Mouse (Mus musculus) neural tube, embryonic 11.5 days (tissue): Measurements from ENCODE around the gene Fam57b. TPM values are rescaled to one million over a fixed set of nuclear protein-coding genes. Genes with fewer than 3 reads are reported as not detected.

ENCODE experiments used
- ATAC-seq: fragments of 200-750 bp; cut with Nextera tagmentation; 2 replicates; pipeline ENCODE4 v1.8.0; 2017; ENCODE audit warnings: moderate number of reproducible peaks, mild to moderate bottlenecking, moderate TSS enrichment, moderate library complexity; ENCODE audit not compliant: insufficient read depth, low FRiP score, low TSS enrichment
- DNase-seq: peaks from one replicate; pipeline ENCODE4 v3.0.0-alpha.2; 2015; ENCODE audit warnings: low spot score
- H3K27ac ChIP-seq: fragments of 300-500 bp; sonication (generic); 2 replicates; pipeline ENCODE4 v1.5.1; 2014; ENCODE audit warnings: low read depth, mild to moderate bottlenecking, low read length
- H3K27me3 ChIP-seq: fragments of 300-500 bp; sonication (generic); 2 replicates; pipeline ENCODE4 v1.6.1; 2014; ENCODE audit warnings: mild to moderate bottlenecking, low read length, mixed read lengths; ENCODE audit not compliant: control insufficient read depth, insufficient read depth
- H3K36me3 ChIP-seq: fragments of 300-500 bp; sonication (generic); 2 replicates; pipeline ENCODE4 v1.6.1; 2014; ENCODE audit warnings: mild to moderate bottlenecking, low read length, moderate library complexity, mixed read lengths; ENCODE audit not compliant: control insufficient read depth, insufficient read depth
- H3K4me1 ChIP-seq: fragments of 300-500 bp; sonication (generic); 2 replicates; pipeline ENCODE4 v1.6.1; 2014; ENCODE audit warnings: low read length, mixed read lengths; ENCODE audit not compliant: control insufficient read depth, insufficient read depth
- H3K4me2 ChIP-seq: fragments of 300-500 bp; sonication (generic); 2 replicates; pipeline ENCODE4 v1.6.1; 2014; ENCODE audit warnings: low read depth, mild to moderate bottlenecking, moderate library complexity
- H3K4me3 ChIP-seq: fragments of 300-500 bp; sonication (generic); 2 replicates; pipeline ENCODE4 v1.5.1; 2014; ENCODE audit warnings: low read depth, low read length
- H3K9ac ChIP-seq: fragments of 300-500 bp; sonication (generic); 2 replicates; pipeline ENCODE4 v1.6.1; 2014; ENCODE audit warnings: mild to moderate bottlenecking, low read length
- H3K9me3 ChIP-seq: fragments of 300-500 bp; sonication (generic); 2 replicates; pipeline ENCODE4 v1.6.1; 2016; ENCODE audit warnings: low read length; ENCODE audit not compliant: control insufficient read depth
- WGBS: fragments of 180-500 bp; shearing (Covaris S2); extraction: QIAGEN DNeasy Blood & Tissue Kit; methylation state at CpG from one replicate; pipeline ENCODE4 v1.1.7; 2014; 5-methylcytosine and 5-hydroxymethylcytosine counted together
- polyA plus RNA-seq: library from polyadenylated mRNA; unstranded; fragments of >200 nt; fragmentation: Nextera tagmentation; extraction: Ambion mirVana; gene quantifications from 2 replicates; pipeline ENCODE4 v1.2.1, GENCODE M21; 2014

Gene Fam57b
- polyA plus RNA-seq, 1 experiment from 2014 or later = 14.4 TPM

DNA sequence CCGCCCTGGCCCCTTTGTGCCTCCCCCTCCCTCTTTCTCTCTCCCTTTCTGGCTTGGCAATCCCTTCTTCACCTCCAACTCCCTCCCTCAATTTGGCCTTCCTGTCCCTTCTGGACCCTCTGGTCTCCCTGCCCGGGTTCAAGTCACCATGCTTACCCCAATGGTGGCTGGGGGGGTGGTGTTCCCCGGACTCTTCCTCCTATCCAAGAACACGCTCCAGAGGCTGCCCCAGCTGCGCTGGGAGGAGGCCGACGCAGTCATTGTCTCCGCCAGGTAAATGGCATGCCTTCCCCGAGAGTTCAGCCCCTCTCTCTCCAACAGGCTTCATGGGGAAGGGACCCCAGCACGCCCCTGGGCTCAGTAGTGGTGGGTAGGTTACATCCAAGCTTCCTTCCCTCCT, 26.5 kb downstream of the Fam57b start:
- Histone ChIP-seq H3K9ac (peak overlapping the region; percentile 71), H3K27me3 (peaks cover 5% of the 10 kb centered on the region; the same call in 1 of the 2 replicates), H3K4me2 (peak overlapping the region; percentile 75), H3K4me3 (peak overlapping the region; percentile 46), H3K27ac (0 out of 2 replicates have a peak overlapping the region, but pooled peaks have one; percentile 62), H3K9me3 (no peaks in the 10 kb centered on the region), H3K4me1 (peaks cover 12% of the 10 kb centered on the region), H3K36me3 (no peaks in the 10 kb centered on the region)
- ATAC-seq (0 out of 2 replicates have a peak, but pooled peaks have one; percentile 2), DNase-seq (no peak)
- 10% methylated on average over 10 of the region's 10 CpGs for WGBS

- Histone ChIP-seq H3K4me1 (peaks cover 12% of the 10 kb centered on the region), H3K27me3 (peaks cover 5% of the 10 kb centered on the region; the same call in 1 of the 2 replicates), H3K4me2 (no peak overlapping the region), H3K9ac (no peak overlapping the region), H3K4me3 (no peak overlapping the region), H3K9me3 (no peaks in the 10 kb centered on the region), H3K27ac (no peak overlapping the region), H3K36me3 (no peaks in the 10 kb centered on the region)
- DNase-seq = peak; percentile 47
- no peak for ATAC-seq
- 19% methylated on average over 8 of the region's 8 CpGs for WGBS
Observed at GRCm38 (mm10) chr7:126825403-126825802, 27.9 kb downstream of the Fam57b start.

DNA sequence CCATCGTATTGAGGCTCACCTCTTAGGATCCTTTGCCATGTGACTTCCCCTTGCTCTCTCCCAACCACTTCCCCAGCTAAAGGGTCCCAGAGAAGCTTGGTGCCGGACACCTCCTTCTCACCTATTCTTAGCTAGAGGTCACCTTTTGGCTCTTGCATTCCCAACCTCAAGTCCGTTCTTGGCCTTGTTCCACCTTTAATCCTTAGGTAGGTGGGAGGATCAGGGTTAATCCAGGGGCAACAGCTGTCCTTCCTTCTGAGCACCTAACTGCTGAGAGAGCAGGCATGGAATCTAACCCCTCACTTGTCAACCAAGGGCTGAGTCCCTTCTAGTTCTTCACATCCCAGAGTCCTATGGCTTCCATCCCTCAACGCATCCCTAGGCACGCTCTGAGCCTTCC, 28.5 kb downstream of the Fam57b start:
- no peak for DNase-seq
- Histone ChIP-seq H3K4me1 (peaks cover 12% of the 10 kb centered on the region), H3K27me3 (peaks cover 5% of the 10 kb centered on the region; the same call in 1 of the 2 replicates), H3K9ac (no peak overlapping the region), H3K4me3 (no peak overlapping the region), H3K9me3 (no peaks in the 10 kb centered on the region), H3K36me3 (no peaks in the 10 kb centered on the region), H3K4me2 (no peak overlapping the region), H3K27ac (no peak overlapping the region)
- WGBS = 72% methylated on average over 5 of the region's 5 CpGs
- no peak for ATAC-seq

GRCm38 (mm10) chr7:126831539-126831938, 34.1 kb downstream of the Fam57b start, which contains the start of gene 4930451I11Rik:
4930451I11Rik (minus strand) TSS chr7:126831639.
- no peak for ATAC-seq
- Histone ChIP-seq H3K27me3 (no peaks in the 10 kb centered on the region), H3K9ac (no peak within 1 kb of the TSS), H3K27ac (no peak within 1 kb of the TSS), H3K36me3 (no peaks in the 10 kb centered on the region), H3K4me2 (peak within 1 kb of the TSS; percentile 36), H3K4me1 (no peaks in the 10 kb centered on the region), H3K9me3 (no peaks in the 10 kb centered on the region), H3K4me3 (0 out of 2 replicates have a peak within 1 kb of the TSS, but pooled peaks have one; percentile 11)
- 64% methylated on average over 5 of the region's 5 CpGs for WGBS
- DNase-seq = no peak

DNA sequence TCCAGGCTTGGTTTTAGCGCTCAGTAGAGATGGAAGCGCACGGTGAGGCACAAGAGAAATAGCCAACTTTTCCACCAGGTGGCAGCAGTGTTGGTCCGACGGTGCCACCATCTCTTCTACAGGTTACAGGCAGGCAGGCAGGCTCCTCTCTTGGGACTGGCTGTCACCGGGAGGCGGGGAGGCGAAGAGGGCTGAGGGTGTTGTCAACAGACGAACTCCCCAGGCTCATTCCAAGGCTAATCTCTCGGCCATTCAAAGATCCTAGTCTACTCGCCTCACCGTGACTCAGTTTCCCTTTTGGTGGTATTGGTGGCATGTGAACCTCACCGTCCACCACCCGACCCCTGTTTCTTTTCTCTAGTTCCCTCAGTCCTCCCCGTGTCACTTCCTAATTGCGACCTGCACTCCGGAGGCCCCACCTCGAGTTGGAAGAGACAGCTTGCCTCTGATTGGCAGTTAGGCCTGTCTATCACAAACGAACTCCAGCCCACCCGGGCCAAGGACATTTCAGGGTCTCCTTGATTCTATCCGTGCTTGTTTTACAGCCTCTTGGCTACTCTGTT, 34.6 kb downstream of the Fam57b start:
- Histone ChIP-seq H3K27ac (no peak overlapping the region), H3K27me3 (no peaks in the 10 kb centered on the region), H3K4me2 (peak overlapping the region; percentile 36), H3K4me3 (0 out of 2 replicates have a peak overlapping the region, but pooled peaks have one; percentile 11), H3K4me1 (no peaks in the 10 kb centered on the region), H3K9ac (no peak overlapping the region), H3K36me3 (no peaks in the 10 kb centered on the region), H3K9me3 (no peaks in the 10 kb centered on the region)
- DNase-seq (peak; percentile 82), ATAC-seq (peak; percentile 81)
- WGBS = 1% methylated on average over 21 of the region's 21 CpGs

DNA sequence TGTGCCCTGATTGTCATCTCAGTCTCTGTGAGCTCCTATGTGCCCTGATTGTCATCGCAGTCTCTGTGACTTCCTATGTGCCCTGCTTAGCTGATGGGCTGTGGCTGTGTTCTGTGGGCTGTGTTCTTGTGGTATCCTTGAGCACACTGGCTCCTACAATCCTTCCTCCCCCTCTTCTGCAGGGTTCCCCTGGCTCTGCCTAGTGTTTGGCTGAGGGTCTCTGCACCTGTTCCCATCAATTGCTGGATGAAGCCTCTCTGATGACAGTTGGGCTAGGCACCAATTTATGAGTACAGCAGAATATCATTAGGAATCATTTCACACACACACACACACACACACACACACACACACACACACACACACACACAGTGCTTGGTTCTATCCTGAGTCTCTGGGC, 35.8 kb downstream of the Fam57b start:
- Histone ChIP-seq H3K27ac (no peak overlapping the region), H3K4me3 (no peak overlapping the region), H3K4me1 (no peaks in the 10 kb centered on the region), H3K9me3 (no peaks in the 10 kb centered on the region), H3K4me2 (no peak overlapping the region), H3K36me3 (no peaks in the 10 kb centered on the region), H3K9ac (no peak overlapping the region), H3K27me3 (no peaks in the 10 kb centered on the region)
- ATAC-seq (no peak), DNase-seq (no peak)
- 96% methylated on average over 1 of the region's 1 CpGs for WGBS

- Histone ChIP-seq H3K4me2 (no peak overlapping the region), H3K4me1 (peaks cover 7% of the 10 kb centered on the region), H3K9ac (no peak overlapping the region), H3K9me3 (no peaks in the 10 kb centered on the region), H3K27me3 (peaks cover 2% of the 10 kb centered on the region; the same call in 1 of the 2 replicates), H3K4me3 (no peak overlapping the region), H3K36me3 (no peaks in the 10 kb centered on the region), H3K27ac (no peak overlapping the region)
- WGBS = 88% methylated on average over 9 of the region's 9 CpGs
- DNase-seq (no peak), ATAC-seq (no peak)
Observed at GRCm38 (mm10) chr7:126843276-126843675, 45.8 kb downstream of the Fam57b start.

DNA sequence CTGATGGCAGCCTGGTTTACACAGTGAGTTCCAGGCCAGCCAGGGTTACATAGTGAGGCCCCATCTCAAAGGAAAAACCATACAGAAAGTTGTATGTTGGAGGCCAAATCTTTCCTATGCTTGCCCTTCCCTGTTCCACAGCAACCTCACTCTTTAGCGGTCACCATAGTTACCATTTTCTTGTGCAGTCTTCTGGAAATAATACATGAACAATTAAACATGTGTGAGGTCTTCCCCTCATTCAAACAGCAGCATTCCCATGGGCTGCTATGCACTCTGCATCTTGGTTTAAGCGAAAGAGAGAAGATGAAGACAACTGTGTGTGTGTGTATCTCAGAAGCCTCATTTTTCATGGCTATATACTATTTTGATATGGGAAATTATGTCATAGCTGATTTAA, 48.0 kb downstream of the Fam57b start:
- H3K4me3 ChIP-seq = no peak overlapping the region
- H3K4me2 ChIP-seq = no peak overlapping the region
- DNase-seq (no peak), ATAC-seq (no peak)
- no peak overlapping the region for H3K9ac ChIP-seq
- H3K4me1 ChIP-seq = peaks cover 12% of the 10 kb centered on the region
- H3K27ac ChIP-seq = no peak overlapping the region
- WGBS = 59% methylated on average over 2 of the region's 2 CpGs
- peaks cover 15% of the 10 kb centered on the region for H3K27me3 ChIP-seq
- H3K36me3 ChIP-seq = no peaks in the 10 kb centered on the region
- H3K9me3 ChIP-seq = no peaks in the 10 kb centered on the region

DNA sequence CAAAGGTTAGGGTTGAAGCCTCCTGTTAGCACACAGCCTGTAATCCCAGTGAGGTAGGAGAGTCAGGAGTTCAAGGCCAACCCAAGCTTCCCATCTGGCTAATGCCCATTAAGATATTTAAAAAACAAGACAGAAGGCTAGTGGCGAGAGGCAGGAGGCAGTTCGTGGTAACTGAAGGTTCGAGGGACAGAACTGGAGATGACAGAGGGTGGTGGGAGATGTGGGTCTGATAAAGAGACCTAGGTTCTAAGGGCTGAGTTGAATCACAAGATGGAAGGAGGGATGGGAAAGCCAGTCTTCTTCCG, 49.6 kb downstream of the Fam57b start, which contains the start of gene Doc2a:
Gene Doc2a, plus strand, starts transcription at position 301 of the 305 bp plus-strand sequence.
- Histone ChIP-seq H3K4me2 (peak within 1 kb of the TSS; percentile 100), H3K9me3 (no peaks in the 10 kb centered on the region), H3K27me3 (peaks cover 15% of the 10 kb centered on the region), H3K27ac (no peak within 1 kb of the TSS), H3K4me1 (peaks cover 12% of the 10 kb centered on the region), H3K9ac (peak within 1 kb of the TSS; percentile 65), H3K4me3 (peak within 1 kb of the TSS; percentile 60), H3K36me3 (0 out of 2 replicates have a peak, but pooled peaks cover 3% of the 10 kb centered on the region)
- ATAC-seq (no peak), DNase-seq (no peak)
- WGBS = 16% methylated on average over 4 of the region's 4 CpGs
